Mouse (Mus musculus): ENCODE results near the gene Hoxb7.

DNA sequence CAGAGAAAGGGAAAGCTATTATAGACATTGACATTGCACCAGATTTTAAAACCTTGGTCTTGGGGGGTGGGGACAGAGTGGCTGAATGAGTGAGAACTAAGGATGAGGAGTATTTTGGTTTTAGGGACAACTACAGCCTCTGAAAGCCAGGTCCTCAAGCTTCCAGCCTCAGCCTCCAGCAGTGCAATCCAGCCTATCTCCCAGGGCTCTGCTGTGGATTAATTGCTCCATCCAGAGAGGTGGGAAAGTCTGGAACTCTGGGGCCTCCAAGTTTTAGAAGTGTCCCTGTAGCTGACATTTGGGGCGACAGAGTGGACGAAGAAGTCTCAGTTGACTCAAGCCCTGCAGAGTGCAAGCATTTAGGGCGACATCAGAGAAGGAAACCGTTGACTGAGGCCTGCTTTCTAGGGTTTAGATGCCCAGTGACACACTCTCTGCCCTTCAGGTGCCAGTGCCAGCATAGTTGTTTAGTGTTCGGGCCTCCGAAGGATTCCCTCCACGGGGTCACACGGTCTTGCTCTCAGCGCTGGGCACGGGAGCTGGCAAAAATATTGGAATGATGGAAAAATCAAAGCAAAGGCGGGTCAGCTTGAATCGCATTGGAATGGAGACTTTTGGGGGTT lies 27.5 kb downstream of the Hoxb7 start:
- TF ChIP-seq CTCF (IDR thresholded peaks at IDR 0.05; ENCODE audit: insufficient read depth, low read depth, low read length) (no peak), POLR2A (IDR thresholded peaks at IDR 0.05; ENCODE audit: insufficient read depth, low read depth, low read length) (no peak)

Data from olfactory bulb, adult 2 months (tissue).